Mouse (Mus musculus): Measurements from ENCODE around the gene Litaf. TPM values are rescaled to one million over a fixed set of nuclear protein-coding genes. Genes with fewer than 3 reads are reported as not detected.
A peak's percentile ranks its signal among the peaks of the same experiment; 100 is the strongest.
"Not testable (repeated sequence)": the region's sequence is repeated elsewhere in the genome, so short reads cannot be mapped to it uniquely, and the experiment has no call there.

Gene Litaf
- total RNA-seq, 2 experiments from 2014 or later, result 11.2 to 34.0 TPM

DNA sequence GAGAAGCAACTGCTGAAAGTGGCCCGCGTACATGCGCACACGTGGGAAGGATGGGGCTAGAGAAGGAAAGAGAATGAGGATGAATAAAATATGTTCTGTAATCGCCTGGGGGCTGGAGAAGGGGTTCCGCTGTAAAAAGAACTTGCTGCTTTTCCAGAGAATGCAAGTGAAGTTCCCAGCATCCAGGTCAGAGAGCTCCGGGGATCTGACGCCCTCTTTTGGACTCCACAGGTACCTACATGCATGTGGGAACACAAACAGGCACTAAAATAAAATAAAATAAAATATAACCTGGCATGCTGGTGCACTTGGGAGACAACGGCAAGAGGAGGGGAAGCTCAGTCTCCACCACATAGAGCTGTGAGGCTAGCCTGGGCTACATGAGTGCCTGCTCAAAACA, 67.7 kb downstream of the Litaf start:
- ATAC-seq (replicated peaks; ENCODE audit: low FRiP score, poor library complexity, severe bottlenecking), result no peak

DNA sequence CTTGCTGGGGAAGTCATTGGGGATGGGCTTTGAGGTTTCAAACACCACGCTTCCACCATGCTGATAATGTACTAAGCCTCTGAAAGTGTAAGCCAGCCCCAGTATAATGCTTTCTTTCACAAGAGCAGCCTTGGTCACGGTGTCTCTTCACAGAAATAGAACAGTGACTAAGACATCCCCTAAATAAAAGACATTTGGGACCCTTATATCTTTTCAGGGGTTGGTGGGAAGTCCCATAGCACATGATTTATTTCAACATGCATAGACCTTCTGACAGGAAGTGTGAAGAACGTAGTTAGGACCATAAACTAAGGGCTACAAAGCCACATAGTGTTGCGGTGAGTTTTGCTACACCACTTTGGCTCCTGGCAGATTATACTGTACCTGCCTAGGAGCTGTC, 69.4 kb downstream of the Litaf start:
- ATAC-seq (replicated peaks; ENCODE audit: low FRiP score, poor library complexity, severe bottlenecking), result no peak

DNA sequence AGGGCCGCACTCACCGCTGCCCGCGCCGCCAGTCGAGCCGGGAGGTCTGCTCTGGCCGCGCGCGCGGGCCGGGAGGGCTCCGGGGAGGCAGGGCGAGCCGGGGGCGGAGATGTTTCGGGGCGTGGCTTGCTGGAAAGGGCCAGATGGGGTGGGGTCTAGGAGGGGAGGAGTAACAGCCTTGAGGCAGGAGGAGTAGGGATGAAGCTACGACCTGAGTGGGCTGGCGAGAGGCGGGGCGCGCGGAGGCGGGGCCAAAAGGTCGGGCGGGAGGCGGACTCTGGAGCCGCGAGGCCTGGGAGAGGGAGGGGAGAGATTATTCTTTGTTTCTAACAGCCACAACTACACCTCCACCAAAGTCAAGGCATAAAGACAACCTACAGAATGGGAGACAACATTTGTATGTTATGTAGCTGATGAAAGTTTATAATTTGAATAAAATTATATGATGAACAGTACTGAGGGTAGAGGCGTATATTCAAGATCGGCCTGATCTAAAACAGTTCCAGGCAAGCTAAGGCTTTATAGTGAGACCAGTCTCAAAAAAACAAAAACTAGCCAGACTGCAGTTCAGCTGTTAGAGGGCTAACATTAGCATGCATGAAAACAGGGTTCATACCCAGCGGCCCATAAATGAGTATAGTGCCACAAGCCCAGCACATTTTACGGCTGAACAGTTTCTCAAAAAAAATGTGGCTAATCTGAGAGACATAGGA, 72.8 kb downstream of the Litaf start:
- peak; percentile 95 for ATAC-seq (replicated peaks; ENCODE audit: low FRiP score, poor library complexity, severe bottlenecking)

DNA sequence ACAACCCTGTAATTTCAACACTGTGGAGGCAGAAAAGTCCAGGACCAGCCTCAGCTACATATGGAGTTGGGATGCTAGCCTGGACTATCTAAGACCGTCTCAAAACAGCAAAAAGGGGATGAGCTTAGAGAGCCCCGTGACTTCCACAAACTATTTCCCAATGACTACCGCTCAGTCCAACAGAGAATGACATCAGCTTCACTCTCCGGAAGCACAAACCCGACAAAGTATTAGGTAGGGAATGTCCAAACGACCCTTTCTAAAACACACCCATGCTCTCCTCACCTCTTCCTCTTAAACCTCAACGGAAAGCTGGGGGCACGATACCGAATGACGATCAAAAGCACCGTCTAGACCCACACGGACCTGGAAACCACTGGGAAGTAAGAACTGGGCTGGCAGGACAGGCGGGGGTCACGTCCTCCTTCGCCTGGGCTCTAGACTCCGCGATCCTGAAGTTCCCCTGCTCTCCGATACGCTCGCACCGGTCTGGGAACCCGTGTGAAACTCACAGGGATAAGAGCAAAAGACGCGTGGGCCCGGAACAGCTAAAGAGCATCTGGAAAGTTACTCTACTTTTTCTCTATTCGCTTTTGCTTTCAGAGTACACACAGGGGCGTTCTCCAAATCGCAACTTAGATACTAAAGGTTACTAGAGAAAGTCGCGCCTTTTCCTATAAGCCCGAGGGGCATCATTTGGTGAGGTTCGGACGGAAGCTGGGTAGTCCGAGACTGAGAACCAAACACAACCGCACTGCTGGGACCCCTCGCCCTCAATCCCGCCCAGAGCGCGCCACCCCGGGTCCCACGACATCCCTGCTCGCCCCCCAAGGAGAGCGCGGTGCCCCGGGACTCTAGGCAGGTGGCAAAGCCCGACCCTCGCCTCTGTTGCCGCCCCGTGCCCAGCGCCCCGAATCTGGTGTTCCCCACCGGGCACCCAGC, 73.6 kb downstream of the Litaf start:
- ATAC-seq (replicated peaks; ENCODE audit: low FRiP score, poor library complexity, severe bottlenecking), result peak; percentile 36; the same call in 1 of the 2 replicates

DNA sequence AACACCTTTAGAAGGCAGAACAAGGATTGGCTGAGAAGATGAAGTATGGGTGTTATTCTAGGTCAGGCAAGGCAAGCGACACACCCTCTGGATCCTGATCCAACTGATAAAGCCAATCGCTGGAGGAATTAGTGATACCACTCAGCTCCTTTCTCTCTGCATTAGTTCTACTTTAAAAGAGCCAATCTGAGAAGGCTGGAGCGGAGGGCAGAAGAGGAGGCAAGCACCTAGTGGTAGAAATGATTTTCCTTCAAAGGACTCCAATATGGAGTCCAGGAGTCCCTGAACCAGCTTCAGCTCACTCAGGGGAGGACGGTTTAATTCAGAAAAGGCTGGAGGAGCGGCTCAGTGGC, 74.2 kb downstream of the Litaf start:
- 0 out of 2 replicates have a peak, but pooled peaks have one; percentile 4 for ATAC-seq (replicated peaks; ENCODE audit: low FRiP score, poor library complexity, severe bottlenecking)

DNA sequence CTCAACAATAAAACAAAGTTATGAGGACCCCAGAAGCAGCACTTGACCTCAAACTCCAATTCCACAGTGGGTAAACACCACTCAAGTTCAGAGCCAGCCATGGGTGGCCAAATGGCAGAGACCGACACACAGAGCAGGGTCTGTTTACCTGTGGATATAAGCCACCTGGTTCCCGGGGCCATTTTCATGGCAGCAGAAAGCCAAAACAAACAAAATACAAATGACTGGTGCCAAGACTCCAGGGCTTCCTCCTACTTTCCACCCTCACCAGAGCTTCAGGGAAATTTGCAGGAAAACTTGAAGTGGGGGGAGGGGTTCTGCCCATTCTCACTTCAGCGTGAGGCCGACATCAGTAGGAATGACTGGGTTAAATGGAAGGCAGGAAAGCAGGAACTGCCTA, 75.2 kb downstream of the Litaf start:
- no peak for ATAC-seq (replicated peaks; ENCODE audit: low FRiP score, poor library complexity, severe bottlenecking)

DNA sequence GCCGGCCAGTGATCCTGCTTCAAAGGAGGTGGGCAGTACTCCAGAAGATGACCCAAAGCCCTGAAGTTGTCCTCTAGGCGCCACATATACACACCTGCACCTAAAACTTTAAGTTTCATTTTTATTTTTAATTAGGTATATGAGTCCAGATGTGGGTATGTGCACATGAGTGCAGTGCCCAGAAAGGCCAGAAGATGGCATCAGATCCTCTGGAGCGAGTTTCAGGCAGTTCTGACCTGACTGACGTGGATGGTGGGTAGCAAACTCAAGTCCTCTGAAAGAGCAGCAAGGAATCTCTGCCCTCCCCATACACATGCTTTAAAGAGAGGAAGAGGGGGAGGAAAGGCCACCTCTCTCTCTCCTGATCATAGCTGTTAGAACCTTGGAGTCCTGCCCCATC, 76.1 kb downstream of the Litaf start:
- ATAC-seq (replicated peaks; ENCODE audit: low FRiP score, poor library complexity, severe bottlenecking), result no peak

DNA sequence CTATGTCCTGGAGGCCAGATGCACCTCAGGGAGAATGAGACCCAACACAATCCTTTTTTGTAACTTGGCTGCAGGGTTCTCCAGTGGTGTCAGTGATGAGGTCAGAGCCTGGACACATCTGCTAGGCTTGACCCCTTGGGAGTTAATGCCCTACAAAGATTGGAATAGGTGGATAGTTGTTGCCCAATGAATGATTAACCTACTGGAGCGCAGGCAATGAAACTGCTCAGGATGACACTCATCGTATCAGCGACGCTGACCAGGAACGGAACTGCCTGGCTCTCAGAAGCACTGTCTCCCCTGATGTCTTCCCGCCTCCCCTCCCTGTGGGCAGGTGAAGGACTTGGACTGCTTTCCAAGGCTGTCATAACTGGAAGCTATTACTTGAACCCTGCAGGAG, 76.6 kb downstream of the Litaf start:
- ATAC-seq (replicated peaks; ENCODE audit: low FRiP score, poor library complexity, severe bottlenecking), result no peak

DNA sequence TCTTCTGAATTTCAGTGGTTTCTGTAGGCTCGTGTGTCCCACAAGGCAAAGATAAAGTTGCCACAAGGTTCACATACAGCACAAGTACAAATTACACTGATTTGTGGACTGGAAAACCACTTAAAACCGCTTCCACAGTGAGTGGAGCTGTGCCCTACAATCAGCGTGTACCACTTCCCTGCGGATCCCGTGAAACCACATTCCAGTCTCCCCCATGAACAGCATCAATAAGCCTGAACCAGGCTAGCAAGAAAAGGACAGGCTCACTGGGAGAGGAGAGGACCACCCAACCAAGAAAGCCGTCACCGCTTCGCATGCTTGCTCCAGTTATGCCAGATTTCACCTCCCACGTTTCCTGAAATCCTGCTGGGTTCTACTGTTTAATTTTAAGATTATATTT, 77.7 kb downstream of the Litaf start:
- ATAC-seq (replicated peaks; ENCODE audit: low FRiP score, poor library complexity, severe bottlenecking), result no peak

DNA sequence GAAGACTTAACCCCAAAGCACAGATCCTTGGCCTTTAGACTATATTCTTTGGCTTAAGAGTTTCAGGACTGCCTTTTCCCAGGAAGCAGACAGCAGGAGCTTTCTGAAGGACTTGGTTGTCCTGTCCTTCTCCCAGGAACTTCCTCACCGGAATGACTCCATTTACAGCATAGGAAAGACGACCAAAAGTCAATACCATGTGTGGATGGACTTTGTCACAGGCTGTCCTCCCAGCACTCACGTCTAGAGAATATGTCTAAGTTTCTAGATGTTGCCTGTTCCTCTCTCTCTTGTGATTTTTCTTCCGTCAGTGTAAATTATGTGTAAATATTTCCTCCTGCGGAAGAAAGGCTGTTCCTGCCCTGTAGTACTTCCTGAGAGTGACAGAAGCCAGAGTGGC, 81.4 kb downstream of the Litaf start:
- ATAC-seq (replicated peaks; ENCODE audit: low FRiP score, poor library complexity, severe bottlenecking), result no peak

DNA sequence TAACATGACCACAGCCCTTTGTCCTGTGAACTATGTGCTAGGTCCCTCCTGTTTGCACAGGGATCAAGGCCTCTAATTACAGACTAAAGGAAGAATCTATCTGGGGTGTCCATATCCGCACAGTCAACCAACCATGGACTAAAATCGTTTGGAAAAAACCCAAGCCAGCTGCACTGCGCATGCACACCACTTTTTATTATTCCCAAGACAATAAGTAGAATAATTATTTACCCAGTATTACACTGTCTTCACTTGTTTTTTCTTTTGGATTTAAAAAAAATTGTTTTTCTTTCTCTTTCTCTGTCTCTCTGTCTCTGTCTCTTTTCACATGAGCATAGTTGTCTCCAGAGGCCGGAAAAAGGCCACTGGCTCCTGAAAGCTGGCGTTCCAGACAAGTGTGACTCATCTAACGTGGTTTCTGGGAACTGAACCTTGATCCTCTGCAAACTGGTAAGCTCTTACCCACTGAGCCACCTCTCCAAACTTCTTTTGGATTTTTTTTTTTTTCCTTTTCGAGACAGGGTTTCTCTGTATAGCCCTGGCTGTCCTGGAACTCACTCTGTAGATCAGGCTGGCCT, 84.4 kb downstream of the Litaf start:
- no peak for ATAC-seq (replicated peaks; ENCODE audit: low FRiP score, poor library complexity, severe bottlenecking)

DNA sequence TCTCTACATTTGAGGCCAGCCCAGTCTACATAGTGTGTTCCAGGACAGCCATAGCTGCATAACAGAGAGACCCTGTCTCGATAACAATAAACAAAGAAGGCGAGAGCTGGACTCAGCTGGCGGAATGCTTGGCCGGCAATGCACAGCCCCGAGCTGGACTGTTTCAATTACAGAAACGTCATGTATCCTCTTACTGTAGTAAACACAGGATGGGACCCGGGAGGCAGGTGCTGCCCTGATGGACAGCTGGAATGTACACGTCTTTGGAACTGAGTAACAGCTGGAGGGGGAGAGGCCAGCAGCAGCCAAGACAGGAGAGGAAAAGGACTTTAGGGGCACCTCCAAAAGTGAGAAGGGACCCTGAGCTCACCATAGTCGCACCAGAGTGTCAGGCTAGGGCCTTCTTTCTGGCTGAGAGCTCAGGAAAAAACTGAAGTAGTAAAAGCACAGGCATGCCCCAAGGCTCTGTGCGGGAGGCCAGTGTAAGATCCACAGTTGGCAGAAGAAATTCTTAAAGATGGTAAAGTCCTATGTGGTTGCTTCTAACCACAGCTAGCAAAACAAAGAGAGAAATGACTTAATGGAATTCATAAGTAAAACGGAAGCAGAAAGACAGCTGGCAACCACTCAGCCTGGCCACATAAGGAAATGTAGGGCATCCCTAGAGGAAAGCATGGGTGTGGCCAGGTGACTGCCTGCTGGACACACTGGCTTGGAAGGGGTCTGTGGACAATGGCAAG, 86.7 kb downstream of the Litaf start:
- no peak for ATAC-seq (replicated peaks; ENCODE audit: low FRiP score, poor library complexity, severe bottlenecking)

DNA sequence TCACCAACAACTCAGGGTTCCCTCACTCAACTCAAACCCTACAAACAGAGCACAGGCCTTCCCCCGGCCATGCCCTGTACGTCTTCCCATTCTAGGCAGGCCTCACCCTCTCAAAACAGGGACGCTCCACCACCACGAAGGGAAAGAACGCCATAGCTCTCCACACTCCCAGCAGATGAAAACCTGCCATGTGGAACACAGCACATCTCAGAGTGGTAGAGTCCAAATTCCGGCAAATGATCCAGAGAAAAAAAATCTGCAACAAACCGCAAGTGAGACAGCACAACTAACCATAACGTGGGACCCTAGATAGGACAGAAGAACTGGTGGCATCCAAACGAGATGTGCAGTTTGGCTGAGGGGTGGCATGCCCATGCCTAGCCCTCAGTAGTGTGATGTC, 88.1 kb downstream of the Litaf start:
- no peak for ATAC-seq (replicated peaks; ENCODE audit: low FRiP score, poor library complexity, severe bottlenecking)

DNA sequence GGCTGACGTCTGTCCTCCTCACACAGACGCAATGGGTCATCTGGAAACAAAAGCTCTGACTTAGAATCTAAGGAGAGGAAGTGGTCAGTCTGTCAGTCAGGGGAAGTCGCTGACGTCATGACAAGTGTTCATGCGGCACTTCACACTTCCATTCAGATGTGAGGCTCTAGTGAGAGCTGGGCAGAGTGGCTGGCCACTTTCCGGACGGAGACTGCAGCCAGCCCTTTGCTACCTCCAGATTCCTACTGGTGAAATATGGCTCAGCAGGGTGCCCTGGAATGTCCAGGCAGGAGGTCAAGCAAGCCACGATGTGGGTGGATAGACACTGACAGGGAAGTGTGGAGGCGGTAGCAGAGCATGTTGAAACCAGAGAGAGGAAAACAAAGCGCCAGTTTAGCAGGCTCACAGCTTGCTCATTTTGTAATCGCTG, 89.7 kb downstream of the Litaf start:
- no peak for ATAC-seq (replicated peaks; ENCODE audit: low FRiP score, poor library complexity, severe bottlenecking)

DNA sequence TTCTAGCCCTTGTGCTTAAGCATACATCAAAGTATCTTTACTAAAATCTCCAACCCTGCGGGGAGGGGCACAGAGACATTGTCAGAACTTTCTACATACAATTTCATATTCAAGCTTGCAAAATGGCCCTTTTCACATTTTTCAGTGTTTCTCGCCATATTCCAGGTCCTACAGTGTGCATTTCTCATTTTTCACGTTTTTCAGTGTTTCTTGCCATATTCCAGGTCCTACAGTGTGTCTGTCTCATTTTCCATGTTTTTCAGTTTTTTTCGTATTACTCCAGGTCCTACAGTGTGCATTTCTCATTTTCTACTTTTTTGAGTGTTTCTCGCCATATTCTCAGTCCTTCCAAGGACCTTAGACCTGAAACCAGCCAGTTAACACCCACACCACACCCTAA, 91.0 kb downstream of the Litaf start:
- 0 out of 2 replicates have a peak, but pooled peaks have one; percentile 68 for ATAC-seq (replicated peaks; ENCODE audit: low FRiP score, poor library complexity, severe bottlenecking)

DNA sequence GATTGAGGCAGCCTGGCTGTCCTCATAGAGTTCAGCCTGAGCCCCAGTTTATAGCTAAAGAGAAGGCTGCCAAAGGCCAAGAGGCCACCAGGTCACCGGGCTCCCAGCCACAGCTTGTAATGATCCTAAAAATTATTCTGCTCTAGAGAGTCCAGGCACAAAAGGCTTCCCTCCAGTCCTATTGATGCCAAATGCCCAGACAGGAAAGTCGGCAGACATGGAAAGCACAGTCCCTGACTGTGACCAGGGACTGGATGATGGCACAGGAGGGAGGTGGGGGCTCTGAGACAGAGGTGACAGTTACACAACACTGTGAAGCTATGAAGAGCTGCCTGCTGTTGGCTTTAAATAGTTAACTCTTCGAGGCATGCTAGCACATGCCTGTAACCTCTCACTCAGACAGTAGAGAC, 91.9 kb downstream of the Litaf start:
- no peak for ATAC-seq (replicated peaks; ENCODE audit: low FRiP score, poor library complexity, severe bottlenecking)

DNA sequence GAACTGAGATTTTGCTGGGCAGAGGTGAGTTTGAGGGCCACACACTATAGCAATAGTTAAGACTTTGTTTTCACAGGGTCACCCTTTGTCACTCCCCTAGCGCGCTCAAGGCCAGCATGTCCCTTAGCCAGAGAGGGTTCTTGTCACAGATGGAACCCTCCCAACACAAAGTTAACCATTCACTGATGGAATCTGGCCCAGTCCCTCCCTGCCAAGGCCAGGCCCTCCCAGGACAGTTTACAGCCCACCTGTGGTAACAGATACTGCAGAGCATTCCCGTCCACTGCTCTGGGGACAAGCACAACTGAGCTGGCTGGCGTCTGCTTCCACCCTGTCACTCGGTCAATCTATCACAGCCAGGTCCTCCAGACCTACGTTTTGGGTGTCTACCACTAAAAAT, 93.7 kb downstream of the Litaf start:
- ATAC-seq (replicated peaks; ENCODE audit: low FRiP score, poor library complexity, severe bottlenecking), result no peak

DNA sequence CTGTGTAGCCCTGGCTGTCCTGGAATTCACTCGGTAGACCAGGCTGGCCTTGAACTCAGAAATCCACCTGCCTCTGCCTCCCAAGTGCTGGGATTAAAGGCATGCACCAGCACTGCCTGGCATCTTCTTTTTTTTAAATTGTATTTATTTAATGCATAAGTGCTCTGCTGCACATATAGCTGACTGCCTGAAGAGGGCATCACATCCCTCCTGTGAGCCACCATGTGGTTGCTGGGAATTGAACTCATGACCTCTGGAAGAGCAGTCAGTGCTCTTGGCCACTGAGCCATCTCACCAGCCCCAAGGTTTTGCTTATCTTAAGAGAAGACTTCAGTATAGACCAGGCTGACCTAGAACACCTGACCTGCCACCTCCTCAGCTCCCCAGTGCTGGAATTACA, 96.0 kb downstream of the Litaf start:
- not testable (repeated sequence) for ATAC-seq (replicated peaks; ENCODE audit: low FRiP score, poor library complexity, severe bottlenecking)

DNA sequence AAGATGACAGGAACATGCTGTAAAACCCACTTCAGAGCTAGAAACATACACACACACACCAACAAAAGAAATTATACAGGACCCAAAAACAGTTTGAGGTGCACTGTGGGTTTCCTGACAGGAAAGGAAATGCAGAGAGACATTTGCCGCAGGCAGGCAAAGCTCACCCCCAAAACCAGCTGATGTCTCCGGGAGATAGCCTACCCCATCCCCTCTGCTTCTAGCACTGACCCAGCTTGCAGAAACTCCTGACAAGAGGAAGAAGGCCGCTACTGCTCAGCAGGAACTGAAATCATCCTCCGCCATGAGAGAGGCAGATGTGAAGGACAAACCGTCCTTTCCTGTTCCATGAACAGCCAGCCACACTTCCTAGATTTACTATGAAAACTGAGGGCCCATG, 96.6 kb downstream of the Litaf start:
- no peak for ATAC-seq (replicated peaks; ENCODE audit: low FRiP score, poor library complexity, severe bottlenecking)

DNA sequence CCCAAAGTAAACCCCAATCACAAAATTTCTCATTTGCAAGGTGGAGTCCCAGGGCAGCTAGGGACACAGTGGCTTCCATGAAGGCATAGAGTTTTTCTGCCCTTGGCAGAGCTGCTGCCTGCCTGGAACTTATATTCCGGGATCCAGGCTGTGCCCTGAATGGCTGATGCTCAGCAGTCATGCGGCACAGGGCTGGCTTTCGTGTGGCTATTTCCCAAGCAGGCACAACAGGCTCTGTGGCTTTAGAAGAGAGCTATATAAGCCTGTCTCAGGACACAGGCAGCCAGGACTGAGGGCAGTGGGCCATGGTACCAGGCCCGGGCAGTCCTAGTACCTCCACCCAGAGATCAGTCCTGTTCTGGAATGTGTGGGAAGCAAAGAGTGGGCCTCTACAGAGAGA, 97.7 kb downstream of the Litaf start:
- ATAC-seq (replicated peaks; ENCODE audit: low FRiP score, poor library complexity, severe bottlenecking), result no peak
